Mouse (Mus musculus) left cerebral cortex, postnatal 10 days (tissue): Measurements from ENCODE around the gene Acadvl. TPM values are rescaled to one million over a fixed set of nuclear protein-coding genes. Genes with fewer than 3 reads are reported as not detected.

Experiments used
- DNase-seq, 2 experiments: peaks; one replicate each; pipeline ENCODE4 v3.0.0; 2021 to 2022; ENCODE audit warnings: low spot score in 2 of 2, mixed read lengths in 1 of 2; ENCODE audit errors: extremely low spot score in 1 of 2
- intact Hi-C: fragments of 180-260 bp; cut with DNase I; formaldehyde crosslinking; loops from one replicate; pipeline ENCODE4 v1.15.1; 2025
- total RNA-seq, 2 experiments: library from RNA; stranded (reverse); gene quantifications; 2 replicates each; pipeline ENCODE4 v1.2.3; 2021

Acadvl gene
- total RNA-seq, 2 experiments from 2014 or later = 44.8 to 48.0 TPM

DNA sequence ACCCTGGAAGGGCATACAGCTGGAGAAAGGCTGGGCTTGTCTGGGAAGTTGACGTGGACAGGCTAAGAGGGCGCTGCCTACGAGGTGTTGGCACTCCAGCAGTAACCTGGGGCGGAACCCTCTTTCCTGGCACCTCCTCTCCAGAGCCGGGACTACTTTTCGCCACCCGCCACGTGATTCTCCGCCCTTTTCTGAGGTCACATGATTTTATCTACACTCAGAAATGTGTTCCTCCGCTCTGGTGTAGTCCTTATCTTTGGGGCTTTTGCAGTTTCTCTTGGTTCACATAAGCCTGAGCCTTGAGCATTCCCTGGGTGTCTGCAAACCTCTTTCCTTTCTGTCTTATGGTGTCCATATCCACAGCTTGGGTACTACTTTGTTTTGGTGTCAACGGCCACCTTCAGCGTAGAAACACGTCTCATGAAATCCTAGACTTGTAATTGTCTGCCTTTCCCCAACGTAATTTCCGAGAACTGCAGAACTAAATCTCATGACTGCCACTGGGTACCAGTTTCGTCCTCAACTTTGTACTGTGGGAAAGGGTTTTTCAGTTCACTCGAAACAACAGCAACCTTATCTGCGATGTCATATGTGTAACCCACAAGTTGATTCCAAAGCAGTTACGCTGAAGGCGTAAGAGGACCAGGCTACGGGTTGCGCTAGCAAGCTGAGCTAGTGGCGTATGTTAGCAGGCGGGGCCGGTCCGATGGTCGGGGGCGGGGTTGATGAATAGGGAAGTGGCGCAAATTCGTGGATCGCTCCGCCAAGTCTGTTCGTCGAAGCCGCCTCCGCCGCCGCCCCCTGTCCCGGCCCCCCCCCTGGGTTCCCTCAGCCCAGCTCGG, 24.1 kb downstream of the Acadvl start, which contains the start of gene Gabarap:
Gene Gabarap (plus strand): TSS at position 294 of the 842 bp plus-strand sequence.
- peak; percentile 96 to 99 for DNase-seq
- intact Hi-C loops = no loop called here

DNA sequence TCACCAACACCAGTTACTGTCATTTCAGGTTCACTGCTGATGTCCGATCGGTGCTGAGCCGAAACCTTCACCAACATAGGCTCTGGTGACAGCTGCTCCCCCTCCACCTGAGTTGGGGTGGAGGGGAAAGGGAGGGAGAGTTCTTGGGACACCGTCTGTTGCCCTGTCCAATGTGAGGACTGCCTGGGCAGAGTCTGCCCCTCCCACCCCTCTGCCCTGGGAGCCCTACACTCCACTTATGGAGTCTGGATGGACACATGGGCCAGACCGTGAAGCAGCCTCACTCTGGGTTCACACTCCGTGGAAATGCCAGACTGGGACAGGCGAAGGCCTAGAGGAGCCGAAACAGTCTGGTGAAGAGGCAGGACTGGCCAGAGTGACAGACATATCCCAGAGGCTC, 25.3 kb downstream of the Acadvl start:
- no peak for DNase-seq
- intact Hi-C loops = no loop called here

DNA sequence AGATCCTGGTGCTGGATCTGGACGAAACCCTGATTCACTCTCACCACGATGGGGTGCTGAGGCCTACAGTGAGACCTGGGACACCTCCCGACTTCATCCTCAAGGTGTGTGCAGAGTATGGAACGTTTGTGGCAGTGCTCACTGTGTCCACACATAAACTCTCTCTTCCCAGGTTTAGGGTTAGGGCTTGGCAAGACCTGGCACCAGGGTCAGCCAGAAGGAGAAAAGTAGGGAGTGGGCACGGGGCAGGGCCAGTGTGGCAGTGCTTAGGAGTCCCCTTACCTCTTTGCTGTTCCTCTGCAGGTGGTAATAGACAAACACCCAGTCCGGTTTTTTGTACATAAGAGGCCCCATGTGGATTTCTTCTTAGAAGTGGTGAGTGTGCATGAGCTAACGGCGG, 30.8 kb downstream of the Acadvl start:
- intact Hi-C loops = no loop called here
- DNase-seq = no peak

DNA sequence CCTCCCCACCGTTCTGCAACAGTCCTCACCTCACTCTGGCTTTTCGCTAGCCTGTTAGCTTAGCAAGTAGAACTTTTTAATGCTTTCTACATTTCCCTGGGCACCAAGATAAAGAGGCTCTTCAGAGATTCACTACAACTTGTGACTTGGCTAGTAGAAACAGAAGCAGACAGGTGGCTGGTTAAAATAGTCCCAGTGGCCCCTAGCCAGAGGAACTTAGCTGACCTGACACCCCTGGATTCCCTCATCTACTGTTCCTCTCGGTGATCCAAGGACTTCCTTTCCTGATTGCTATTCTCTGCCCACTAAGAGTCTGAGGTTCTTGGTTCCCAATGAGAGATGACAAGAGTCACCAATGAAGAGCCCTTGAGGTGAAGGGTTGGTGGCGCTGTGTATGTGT, 31.8 kb downstream of the Acadvl start:
- intact Hi-C loops = no loop called here
- no peak for DNase-seq

DNA sequence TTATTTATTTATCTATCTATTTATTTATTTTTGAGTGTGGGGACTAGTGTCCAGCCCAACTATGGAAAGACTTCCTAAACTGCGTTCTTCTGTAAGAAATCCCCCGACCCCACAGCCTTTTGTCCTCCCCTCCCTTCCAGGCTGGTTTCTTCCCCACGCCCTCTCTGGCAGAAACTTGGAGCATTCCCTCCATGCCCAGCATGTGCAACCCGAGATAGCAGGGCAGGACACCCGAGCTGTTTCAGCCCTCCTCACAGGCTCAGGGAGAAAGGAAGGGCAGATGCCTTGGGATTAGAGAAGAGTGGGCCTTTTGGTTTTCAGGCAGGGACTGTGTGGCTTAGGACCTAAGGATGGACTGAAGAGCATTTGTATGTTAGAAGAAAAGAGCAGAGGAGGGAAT, 32.3 kb downstream of the Acadvl start:
- no peak for DNase-seq
- intact Hi-C loops = no loop called here

DNA sequence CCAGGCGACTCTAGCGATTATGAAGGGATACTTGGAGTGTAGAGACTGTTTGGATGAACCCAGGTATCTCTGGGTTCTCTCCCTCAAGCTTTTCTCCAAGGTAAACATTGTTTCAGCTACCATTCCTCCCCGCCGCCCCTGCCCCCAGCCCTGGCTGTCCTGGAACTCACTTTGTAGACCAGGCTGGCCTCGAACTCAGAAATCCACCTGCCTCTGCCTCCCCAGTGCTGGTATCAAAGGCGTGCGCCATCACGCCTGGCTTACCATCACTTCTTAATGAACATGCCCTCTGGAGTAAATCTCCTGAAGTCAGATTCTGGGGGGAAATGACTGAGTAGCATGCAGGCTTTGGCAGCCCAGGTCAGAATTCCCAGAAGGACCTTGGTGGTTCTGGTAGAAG, 33.0 kb downstream of the Acadvl start, which contains the start of gene Elp5:
Gene Elp5 (minus strand): TSS at position 293 of the 400 bp plus-strand sequence.
- intact Hi-C loops = no loop called here
- no peak for DNase-seq

DNA sequence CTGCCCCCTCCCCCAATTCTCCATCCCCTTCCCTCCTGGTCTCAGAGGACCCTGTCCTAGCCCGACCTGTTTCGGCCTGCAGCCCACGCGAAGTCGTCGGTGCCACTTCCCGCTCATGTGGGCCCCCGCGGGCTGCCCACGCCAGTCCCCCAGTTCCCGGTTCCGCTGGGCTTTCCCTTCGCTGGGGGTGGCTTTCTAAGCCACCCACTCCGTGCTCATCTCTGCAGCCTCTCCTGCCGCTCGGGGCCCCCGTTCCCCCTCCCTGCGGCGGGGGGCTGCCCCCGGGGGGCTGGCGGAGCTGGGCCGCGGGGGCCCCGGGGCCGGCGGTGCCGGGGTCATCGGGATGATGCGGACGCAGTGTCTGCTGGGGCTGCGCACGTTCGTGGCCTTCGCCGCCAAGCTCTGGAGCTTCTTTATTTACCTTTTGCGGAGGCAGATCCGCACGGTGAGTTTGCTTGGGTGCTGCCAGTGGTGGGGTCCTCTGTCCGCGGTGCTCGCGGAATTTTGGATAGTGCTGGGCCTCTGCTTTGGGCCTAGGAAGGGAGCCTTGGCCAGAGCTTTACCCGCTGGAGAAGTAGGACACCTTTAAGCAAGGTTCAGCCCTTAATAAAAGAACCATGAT, 34.0 kb downstream of the Acadvl start, which contains the start of gene Ctdnep1:
Gene Ctdnep1 (plus strand): TSS at position 16 of the 622 bp plus-strand sequence.
- DNase-seq = no peak
- intact Hi-C loops = no loop called here

DNA sequence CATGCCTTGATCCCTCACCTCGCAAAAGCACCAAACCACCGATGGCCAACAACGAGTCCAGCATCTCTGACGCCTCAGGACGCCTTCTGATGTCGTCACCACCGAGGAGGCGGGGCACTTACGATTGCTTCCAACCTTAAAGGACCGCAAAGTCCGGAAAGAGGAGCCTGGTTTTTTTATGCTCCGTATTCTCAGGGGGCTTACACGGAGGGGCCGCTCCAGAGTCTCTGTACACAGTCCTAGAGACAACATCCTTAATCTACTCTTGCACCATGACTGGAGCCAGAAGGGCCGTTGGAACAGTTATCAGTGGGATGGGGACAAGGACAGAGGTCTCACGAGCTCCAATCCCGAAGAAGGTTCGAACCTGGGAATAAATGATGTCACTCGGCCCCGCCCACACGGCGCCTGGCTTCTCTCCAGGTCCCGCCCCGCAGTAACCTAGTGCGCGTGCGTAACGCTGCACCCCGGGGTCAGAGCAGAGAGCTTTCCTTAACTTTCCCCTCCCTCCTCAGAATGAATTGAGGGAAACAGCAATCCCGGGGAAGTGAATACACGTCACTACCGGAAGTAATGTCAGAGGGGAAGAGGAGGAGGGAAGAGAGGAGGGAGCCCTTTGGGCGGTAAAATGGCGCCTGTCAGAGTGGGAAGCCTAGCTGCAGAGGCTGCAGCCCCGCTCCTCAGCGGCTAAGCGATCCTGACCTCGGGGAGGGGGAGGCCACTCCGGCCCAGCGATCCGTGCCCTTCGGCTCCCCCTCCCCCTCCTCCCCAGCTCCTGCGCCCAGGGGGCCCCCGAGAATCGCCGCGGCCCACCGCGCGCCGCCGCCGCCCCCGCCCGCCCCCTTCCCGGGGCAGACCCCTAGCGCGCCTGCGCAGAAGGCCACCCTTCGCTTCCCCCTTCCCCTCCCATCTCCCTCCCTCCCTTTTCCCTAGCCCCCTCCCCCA, 34.7 kb downstream of the Acadvl start:
- intact Hi-C loops = no loop called here

DNA sequence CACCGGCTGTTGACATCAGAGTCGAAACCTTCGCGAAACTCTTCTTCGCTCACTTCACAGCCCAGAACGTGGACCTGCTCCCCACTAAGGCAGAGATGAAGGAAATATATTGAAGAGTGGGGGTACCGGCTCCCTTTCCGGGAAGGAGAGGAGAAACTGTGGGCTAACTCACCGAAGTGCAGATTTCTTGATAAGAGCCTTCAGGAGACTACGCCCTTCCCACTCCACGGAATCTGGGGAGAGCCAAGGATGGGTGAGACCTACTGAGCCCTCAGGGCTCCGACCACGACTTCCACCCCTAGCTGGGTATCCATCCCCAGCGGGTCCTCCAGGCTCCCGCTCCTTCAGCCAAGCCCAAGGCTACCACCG, 35.4 kb downstream of the Acadvl start:
- intact Hi-C loops = no loop called here
- DNase-seq = no peak

More for the DNA sequence above, 34.7 kb downstream of the Acadvl start:
- peak; percentile 96 to 98 for DNase-seq

DNA sequence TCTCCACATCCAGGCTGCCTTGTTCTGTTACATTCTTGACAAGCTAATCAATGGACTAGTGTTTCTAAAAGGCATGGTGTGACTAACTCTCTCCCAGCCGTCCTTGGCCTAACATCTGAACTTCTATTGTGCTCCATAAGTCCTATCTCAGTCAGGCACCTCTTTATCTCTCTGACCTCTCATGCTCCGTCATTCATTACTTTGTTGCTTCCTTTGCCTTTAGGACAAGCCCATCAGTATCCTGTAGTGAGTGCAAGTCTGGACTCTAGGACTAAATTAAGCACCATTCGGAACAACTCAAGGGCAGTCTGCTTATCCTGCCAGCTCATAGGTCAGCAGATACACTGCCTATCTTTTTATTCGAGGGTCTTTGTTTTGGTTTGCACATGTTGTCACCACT, 38.9 kb downstream of the Acadvl start:
- no peak for DNase-seq
- intact Hi-C loops = no loop called here

DNA sequence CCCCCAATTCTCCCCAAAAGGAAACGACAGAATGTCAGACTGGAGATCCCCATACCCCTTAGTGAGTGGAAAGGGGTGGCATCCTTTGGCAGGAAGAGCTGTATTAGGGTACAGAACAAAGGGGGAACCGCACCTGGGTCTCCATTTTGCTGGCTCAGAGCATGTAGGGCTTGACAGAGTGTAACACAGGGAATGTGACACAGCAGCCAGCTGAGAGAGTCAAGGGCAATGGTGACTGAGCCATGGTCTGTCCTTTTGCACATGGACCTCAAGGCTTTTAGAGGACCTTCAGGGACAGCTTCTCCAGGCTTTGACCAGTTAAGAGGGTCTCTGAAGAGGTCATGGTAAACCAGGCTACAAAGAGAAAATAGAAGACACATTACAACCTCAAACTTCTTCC, 40.3 kb downstream of the Acadvl start:
- intact Hi-C loops = no loop called here
- DNase-seq = no peak

DNA sequence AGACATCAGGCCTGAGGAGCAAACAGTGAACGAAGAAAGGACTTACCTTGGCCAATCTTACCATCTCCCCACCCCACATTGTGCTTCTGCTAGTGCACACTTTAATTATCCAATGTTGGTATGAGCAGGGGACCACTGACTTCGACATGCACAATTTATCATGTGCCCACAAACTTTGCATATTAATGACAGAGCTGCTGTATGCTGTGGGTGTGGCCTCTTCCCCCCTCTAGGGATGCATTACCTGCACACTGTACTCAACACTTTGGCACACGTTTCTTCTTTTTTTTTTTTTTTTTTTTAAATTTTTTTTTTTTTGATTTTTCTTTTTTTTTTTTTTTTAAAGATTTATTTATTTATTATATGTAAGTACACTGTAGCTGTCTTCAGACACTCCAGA, 44.4 kb downstream of the Acadvl start:
- DNase-seq = no peak
- intact Hi-C loops = no loop called here

DNA sequence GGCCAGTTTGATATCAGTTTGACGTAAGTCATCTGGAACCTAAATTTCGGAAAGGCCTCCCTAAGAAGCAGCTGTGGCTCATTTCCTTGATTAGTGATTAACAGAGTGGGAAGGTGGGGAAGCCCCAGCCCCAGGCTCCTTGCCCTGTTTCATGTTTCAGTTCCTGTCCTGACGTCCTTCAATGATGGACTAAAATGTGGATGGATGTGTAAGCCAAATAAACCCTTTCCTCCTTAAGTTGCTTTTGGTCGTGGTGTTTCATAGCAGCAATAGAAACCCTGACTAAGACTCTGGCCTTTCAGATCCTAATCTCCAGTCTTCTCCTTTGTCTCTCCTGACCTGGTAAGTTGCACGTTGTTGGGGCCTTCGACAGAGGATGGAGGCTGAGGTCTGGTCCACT, 45.0 kb downstream of the Acadvl start:
- intact Hi-C loops = no loop called here
- DNase-seq = no peak

DNA sequence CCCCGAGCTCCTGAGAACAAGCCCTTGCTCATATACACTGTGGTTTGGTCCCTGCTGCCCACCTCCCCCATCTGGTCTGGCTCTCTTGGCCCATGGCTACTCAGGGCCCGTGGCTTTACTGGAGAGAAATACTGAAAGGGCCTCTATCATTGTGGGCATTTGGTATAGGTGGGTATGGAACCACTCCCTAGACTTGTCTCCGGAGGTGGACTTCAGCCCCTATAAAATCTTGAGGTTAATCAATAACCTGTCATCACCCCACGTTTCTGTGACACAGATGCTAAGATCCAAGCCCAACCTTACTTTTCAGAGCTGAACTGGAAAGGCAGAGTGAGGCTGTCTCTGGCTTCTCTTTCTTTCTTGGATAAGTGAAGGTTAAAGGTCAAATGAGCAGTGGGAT, 46.4 kb downstream of the Acadvl start:
- no peak for DNase-seq
- intact Hi-C loops = no loop called here

DNA sequence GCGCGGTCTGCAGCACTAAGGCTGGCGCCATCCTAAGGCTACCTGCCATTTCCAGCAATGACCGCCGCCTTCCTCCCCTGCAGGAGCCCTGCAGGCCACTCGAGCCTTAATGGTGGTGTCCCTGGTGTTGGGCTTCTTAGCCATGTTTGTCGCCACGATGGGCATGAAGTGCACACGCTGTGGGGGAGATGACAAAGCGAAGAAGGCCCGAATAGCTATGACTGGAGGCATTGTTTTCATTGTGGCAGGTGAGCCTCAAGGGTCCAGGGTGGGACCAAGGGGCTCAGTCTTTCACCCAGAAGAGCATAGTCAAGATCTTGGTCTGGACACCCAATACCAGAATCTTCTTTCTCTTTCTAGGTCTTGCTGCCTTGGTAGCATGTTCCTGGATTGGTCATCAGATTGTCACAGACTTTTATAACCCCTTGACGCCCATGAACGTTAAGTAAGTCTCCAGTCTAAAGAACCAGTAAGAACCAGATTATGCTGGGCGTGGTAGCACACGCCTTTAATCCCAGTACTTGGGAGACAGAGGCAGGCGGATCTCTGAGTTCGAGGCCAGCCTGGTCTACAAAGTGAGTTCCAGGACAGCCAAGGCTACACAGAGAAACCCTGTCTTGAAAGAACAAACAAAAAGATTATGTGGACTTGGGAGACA, 48.2 kb downstream of the Acadvl start:
- DNase-seq = no peak
- intact Hi-C loops = no loop called here

DNA sequence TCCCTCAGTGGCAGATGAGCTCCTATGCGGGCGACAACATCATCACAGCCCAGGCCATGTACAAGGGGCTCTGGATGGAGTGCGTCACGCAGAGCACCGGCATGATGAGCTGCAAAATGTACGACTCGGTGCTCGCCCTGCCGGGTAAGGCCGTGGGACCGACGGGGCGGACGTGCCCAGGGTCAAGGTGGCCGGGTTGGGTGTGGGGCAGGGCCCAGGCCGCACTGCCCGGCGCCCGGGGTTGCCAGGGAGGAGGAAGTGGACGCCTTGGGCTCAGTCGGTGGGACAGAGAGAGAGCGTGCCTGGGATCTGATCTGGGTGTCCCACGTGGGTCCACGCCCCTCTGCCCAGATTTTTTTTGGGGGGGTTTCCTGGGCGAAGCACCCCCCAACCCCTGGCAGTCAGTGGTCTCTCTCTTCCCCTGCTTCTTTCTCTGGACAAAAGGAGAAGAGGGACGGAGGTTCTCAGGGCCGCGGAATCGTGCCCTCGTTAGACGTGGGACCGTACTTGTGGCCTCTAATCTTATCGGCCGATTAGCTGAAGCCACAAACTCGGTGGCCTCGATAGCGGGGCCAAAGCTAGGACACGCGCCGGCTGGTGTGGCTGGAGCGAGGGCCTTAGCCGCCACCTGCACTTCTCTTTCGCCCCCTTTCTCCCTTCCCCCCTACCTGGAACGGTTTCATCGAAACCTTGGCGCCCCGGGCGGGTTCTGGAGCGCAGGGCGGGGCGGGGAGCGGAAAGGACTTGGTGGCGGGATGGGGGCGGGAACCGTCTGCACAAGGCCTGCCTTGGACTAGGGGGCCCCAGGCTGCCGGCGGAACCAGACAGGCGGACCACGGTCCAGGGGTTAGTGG, 49.0 kb downstream of the Acadvl start:
- no peak for DNase-seq
- intact Hi-C loops = no loop called here

DNA sequence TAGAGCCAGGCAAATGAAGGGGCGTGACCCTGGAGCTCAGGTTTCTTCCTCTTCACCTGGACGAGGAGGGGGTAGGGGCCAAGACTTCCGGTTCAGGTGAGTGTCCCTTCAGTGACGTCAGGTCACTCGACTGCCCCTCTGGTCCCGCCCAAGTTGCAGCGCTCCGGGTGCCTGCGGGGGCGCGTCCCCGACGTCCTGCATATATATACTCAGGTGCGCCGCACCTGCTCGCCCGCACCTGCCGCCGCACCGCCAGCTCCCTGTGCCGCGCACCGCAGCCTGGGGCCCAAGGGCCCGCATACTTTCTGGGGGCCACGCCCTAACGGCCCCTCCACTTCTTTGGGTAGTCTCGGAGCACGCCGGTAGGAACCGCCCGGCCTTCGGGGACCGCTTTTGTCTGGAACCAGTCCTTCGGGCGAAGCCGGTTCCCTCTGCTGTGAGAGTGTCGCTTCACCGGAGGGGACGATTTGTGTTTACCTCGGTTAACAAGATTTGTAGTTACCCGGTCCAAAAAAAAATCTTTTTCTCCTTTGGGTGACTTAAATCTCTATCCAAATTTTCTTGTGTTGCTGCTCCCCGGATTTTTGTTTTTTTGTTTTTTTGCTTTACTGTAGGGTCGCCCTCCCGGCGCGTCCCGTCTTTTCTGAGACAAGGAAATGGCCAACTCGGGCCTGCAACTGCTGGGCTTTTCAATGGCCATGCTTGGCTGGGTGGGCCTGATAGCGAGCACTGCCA, 49.8 kb downstream of the Acadvl start:
- no peak for DNase-seq
- intact Hi-C loops = no loop called here
